Mouse (Mus musculus) liver, embryonic 14.5 days (tissue): ENCODE data around the gene Ywhag. TPM values are rescaled to one million over a fixed set of nuclear protein-coding genes. Genes with fewer than 3 reads are reported as not detected.

ENCODE experiments used
- ATAC-seq: fragments of 200-750 bp; cut with Nextera tagmentation; 2 replicates; pipeline ENCODE4 v1.8.0; 2017; ENCODE audit warnings: moderate number of reproducible peaks, mild to moderate bottlenecking, moderate library complexity; ENCODE audit not compliant: insufficient read depth
- DNase-seq, 3 experiments: peaks; one replicate each; pipeline ENCODE4 v3.0.0-alpha.2; 2012 to 2013; ENCODE audit warnings: low read depth in 3 of 3, low spot score in 3 of 3
- H3K27ac ChIP-seq: fragments of 300-500 bp; sonication (generic); 2 replicates; pipeline ENCODE4 v1.5.1; 2014; ENCODE audit warnings: moderate library complexity, mild to moderate bottlenecking, control low read depth, inconsistent platforms
- H3K27me3 ChIP-seq: fragments of 300-500 bp; sonication (generic); 2 replicates; pipeline ENCODE4 v1.6.1; 2014; ENCODE audit warnings: mild to moderate bottlenecking, low read length, moderate library complexity; ENCODE audit not compliant: control insufficient read depth, insufficient read depth
- H3K36me3 ChIP-seq: fragments of 300-500 bp; sonication (generic); replicated peaks from 2 replicates; pipeline ENCODE4 v1.6.1; 2014; ENCODE audit warnings: low read depth; ENCODE audit not compliant: control insufficient read depth, insufficient read depth
- H3K4me1 ChIP-seq, 2 experiments: fragments of 200-500 bp in 1 of 2; fragments of 300-500 bp in 1 of 2; sonication (generic) in 1 of 2; replicated peaks; 2 replicates each; pipeline ENCODE4 v1.6.1; 2012 to 2014; ENCODE audit warnings: antibody characterized with exemption in 1 of 2, inconsistent platforms in 1 of 2, low read length in 1 of 2; ENCODE audit not compliant: control insufficient read depth in 2 of 2, insufficient read depth in 2 of 2
- H3K4me2 ChIP-seq: fragments of 300-500 bp; sonication (generic); 2 replicates; pipeline ENCODE4 v1.6.1; 2014; ENCODE audit warnings: low read depth, mild to moderate bottlenecking, control low read depth, moderate library complexity
- H3K4me3 ChIP-seq, 2 experiments: fragments of 200-500 bp in 1 of 2; fragments of 300-500 bp in 1 of 2; sonication (generic) in 1 of 2; 2 replicates each; pipeline ENCODE4 v1.5.1; 2012 to 2014; ENCODE audit warnings: low read depth in 2 of 2, low read length in 2 of 2, mild to moderate bottlenecking in 2 of 2, control low read depth in 1 of 2, inconsistent platforms in 1 of 2, moderate library complexity in 1 of 2; ENCODE audit not compliant: insufficient read depth in 1 of 2
- H3K9ac ChIP-seq: fragments of 300-500 bp; sonication (generic); replicated peaks from 2 replicates; pipeline ENCODE4 v1.6.1; 2014; ENCODE audit warnings: mild to moderate bottlenecking, control low read depth, moderate library complexity
- H3K9me3 ChIP-seq: fragments of 300-500 bp; sonication (generic); 2 replicates; pipeline ENCODE4 v1.6.1; 2016; ENCODE audit warnings: low read length, mixed read lengths; ENCODE audit not compliant: control insufficient read depth
- CTCF ChIP-seq: IDR thresholded peaks from 2 replicates; pipeline ENCODE4 v1.5.1; 2016; ENCODE audit warnings: antibody characterized with exemption, low read depth, control low read depth
- EP300 ChIP-seq: IDR thresholded peaks from 2 replicates; pipeline ENCODE4 v1.6.1; 2016; ENCODE audit warnings: antibody characterized with exemption, low read depth
- WGBS: fragments of 180-500 bp; shearing (Covaris S2); extraction: QIAGEN DNeasy Blood & Tissue Kit; methylation state at CpG from one replicate; pipeline ENCODE4 v1.1.7; 2014; ENCODE audit not compliant: insufficient replicate concordance; 5-methylcytosine and 5-hydroxymethylcytosine counted together
- polyA plus RNA-seq, 2 experiments: library from polyadenylated mRNA; depleted of rRNA in 1 of 2; stranded (reverse) in 1 of 2; unstranded in 1 of 2; fragments of >200 nt; fragmentation: Nextera tagmentation in 1 of 2; extraction: Ambion mirVana in 1 of 2; gene quantifications; 2 replicates each; pipeline versions ENCODE4 v1.2.1 to v1.2.3; 2012 to 2014

The Ywhag gene
- polyA plus RNA-seq, 2 experiments = 25.9 to 26.3 TPM

DNA sequence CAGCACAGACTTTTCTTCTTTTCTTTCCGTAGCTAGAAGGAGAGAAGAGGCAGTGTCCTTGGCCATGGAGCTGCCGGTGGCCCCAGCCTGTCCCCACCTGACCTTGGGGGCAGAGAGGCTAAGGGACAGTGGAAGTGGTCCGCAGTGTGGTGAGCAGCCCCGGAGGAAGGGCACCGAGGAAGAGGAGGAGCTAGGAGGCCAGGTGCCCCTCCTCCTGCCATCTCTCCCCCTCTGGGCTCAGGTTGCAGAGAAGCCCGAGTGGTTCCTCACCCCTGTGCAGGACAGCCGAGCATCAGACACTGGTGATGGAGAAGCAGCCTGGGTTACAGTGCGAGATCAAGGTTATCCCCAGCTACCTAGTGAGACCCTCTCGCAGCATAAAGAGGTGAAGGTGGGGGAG lies 39.9 kb upstream of the Ywhag start, which contains the start of gene Ssc4d:
TSS of gene Ssc4d (minus strand) at position 167 of the 400 bp plus-strand sequence.
- Histone ChIP-seq H3K4me1 (peaks cover 4 to 8% of the 10 kb centered on the region in 2 experiments), H3K4me2 (no peak within 1 kb of the TSS), H3K27me3 (no peaks in the 10 kb centered on the region), H3K9ac (no peak within 1 kb of the TSS), H3K4me3 (no peak within 1 kb of the TSS), H3K36me3 (no peaks in the 10 kb centered on the region), H3K27ac (no peak within 1 kb of the TSS), H3K9me3 (no peaks in the 10 kb centered on the region)
- ATAC-seq = no peak
- 23% methylated on average over 9 of the region's 9 CpGs for WGBS
- TF ChIP-seq EP300 (no peak), CTCF (no peak)
- DNase-seq = no peak

DNA sequence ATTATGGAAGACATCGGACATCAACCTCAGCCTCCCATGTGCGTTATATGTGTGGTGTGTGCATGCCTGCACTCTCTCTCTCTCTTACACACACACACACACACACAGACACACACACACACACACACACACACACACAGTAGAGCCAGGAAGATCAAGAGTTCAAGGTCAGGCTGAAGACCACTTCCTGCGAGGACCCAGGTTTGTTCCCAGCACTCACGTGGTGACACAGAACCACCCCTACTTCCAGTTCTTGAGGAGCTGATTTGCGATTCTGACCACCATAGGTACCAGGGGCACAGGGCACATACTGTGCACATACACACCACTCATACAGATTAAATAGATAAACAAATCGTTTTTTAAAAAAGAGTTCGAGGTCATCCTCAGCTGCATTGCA lies 37.5 kb upstream of the Ywhag start:
- Histone ChIP-seq H3K9me3 (no peaks in the 10 kb centered on the region), H3K4me1 (peaks cover 4 to 8% of the 10 kb centered on the region in 2 experiments), H3K4me3 (no peak overlapping the region), H3K4me2 (no peak overlapping the region), H3K27me3 (no peaks in the 10 kb centered on the region), H3K9ac (no peak overlapping the region), H3K27ac (no peak overlapping the region), H3K36me3 (no peaks in the 10 kb centered on the region)
- ATAC-seq = no peak
- no peak for DNase-seq
- no peak for TF ChIP-seq CTCF
- 57% methylated on average over 7 of the region's 7 CpGs for WGBS

DNA sequence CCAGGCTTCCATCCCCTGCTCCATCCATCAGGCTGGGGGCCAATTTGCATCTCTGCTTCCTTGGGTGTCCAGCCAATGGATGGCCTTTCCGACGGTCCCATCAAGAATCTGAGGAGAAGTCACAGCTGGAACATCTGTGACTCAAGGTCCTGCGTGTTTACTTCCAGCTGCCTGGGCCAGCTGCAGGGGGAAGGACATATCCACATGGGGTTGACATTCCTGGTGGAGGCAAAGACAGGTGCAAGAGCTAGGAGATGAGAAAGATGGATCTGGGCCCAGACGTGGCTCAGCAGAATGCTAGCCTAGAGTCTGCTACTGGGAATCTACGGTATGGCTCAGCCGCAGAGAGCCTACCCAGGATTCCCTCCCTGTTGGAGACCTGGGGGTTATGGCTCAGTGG lies 35.8 kb upstream of the Ywhag start:
- Histone ChIP-seq H3K4me2 (no peak overlapping the region), H3K9me3 (no peaks in the 10 kb centered on the region), H3K27me3 (no peaks in the 10 kb centered on the region; the same call in 1 of the 2 replicates), H3K4me3 (no peak overlapping the region), H3K36me3 (no peaks in the 10 kb centered on the region), H3K4me1 (no peaks in the 10 kb centered on the region), H3K27ac (no peak overlapping the region), H3K9ac (no peak overlapping the region)
- TF ChIP-seq CTCF (no peak), EP300 (no peak)
- ATAC-seq = no peak
- DNase-seq = no peak
- 72% methylated on average over 6 of the region's 6 CpGs for WGBS

DNA sequence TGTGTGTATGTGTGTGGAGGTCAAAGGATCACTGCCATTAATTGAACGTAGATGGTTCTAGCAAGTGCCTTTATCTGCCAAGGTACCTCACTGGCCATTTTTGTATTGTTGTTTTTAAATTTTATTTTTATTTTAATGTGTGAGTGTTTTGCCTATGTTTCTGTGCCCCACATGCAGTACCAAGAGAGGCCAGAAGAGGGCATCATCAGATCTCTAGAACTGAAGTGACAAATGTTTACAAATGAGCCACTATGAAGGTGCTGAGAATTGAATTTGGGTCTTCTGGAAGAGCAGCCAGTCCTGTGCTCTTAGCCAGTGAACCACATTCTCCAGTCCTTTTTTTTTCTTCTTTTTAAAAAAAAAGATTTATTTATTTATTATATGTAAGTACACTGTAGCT lies 34.4 kb upstream of the Ywhag start:
- H3K4me1 ChIP-seq = no peaks in the 10 kb centered on the region
- no peak overlapping the region for H3K4me2 ChIP-seq
- no peak for TF ChIP-seq EP300
- peak; percentile 74 for TF ChIP-seq CTCF
- H3K9me3 ChIP-seq = no peaks in the 10 kb centered on the region
- H3K27me3 ChIP-seq = no peaks in the 10 kb centered on the region; the same call in 1 of the 2 replicates
- DNase-seq (peak in 1 of 3 experiments; percentile 48), ATAC-seq (no peak)
- WGBS = 29% methylated on average over 1 of the region's 1 CpGs
- no peaks in the 10 kb centered on the region for H3K36me3 ChIP-seq
- no peak overlapping the region for H3K4me3 ChIP-seq
- H3K27ac ChIP-seq = no peak overlapping the region
- no peak overlapping the region for H3K9ac ChIP-seq

DNA sequence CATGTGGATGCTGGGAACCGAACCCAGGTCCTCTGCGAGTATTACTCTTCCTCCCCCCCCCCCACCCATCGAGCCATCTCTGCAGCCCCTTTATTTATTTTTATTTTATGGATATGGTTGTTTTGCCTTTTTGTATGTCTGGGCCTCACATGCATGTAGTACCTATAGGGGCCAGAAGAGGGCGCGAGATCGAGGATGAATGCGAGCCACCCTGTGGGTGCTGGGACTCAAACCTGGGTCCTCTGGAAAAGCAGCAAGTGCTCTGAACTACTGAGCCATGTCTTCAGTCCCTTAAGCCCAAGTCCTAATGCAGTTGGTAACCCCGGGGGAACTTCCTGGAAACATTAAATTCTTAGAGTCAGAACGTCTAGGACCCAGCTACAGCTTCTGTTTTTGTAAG lies 32.5 kb upstream of the Ywhag start:
- Histone ChIP-seq H3K9ac (no peak overlapping the region), H3K4me3 (no peak overlapping the region), H3K4me1 (peaks cover 5% of the 10 kb centered on the region in 2 experiments), H3K4me2 (no peak overlapping the region), H3K36me3 (no peaks in the 10 kb centered on the region), H3K9me3 (no peaks in the 10 kb centered on the region), H3K27ac (no peak overlapping the region), H3K27me3 (no peaks in the 10 kb centered on the region; the same call in 1 of the 2 replicates)
- WGBS = 46% methylated on average over 9 of the region's 9 CpGs
- DNase-seq (no peak), ATAC-seq (no peak)
- peak; percentile 75 for TF ChIP-seq CTCF
- no peak for TF ChIP-seq EP300
